Mouse (Mus musculus) cerebellum, adult 2 months (tissue): ENCODE data around the gene H2-Q4.
A peak's percentile ranks its signal among the peaks of the same experiment; 100 is the strongest.
"Not testable (repeated sequence)": the region's sequence is repeated elsewhere in the genome, so short reads cannot be mapped to it uniquely, and the experiment has no call there.

Experiments used
- CTCF ChIP-seq: fragments of 200-500 bp; IDR thresholded peaks from 2 replicates; pipeline ENCODE4 v1.5.1; 2011; ENCODE audit warnings: low read depth, mild to moderate bottlenecking, control low read depth, low read length, moderate library complexity, borderline replicate concordance; ENCODE audit not compliant: insufficient read depth
- POLR2A ChIP-seq: fragments of 200-500 bp; IDR thresholded peaks from 2 replicates; pipeline ENCODE4 v1.6.1; 2011; ENCODE audit warnings: low read length, control low read depth, borderline replicate concordance; ENCODE audit not compliant: insufficient read depth

- peak; percentile 23; the same call in 1 of the 2 replicates for TF ChIP-seq CTCF
- not testable (repeated sequence) for TF ChIP-seq POLR2A
These were observed 55.4 kb downstream of the H2-Q4 start for GRCm38 (mm10) chr17:35434836-35435235.
